Mouse (Mus musculus): ENCODE results near the gene Mrpl4. TPM values are rescaled to one million over a fixed set of nuclear protein-coding genes. Genes with fewer than 3 reads are reported as not detected.

Gene Mrpl4
- polyA plus RNA-seq, 1 experiment from 2014 or later = 181 TPM

GRCm38 (mm10) chr9:20972141-20972992, 30.2 kb upstream of the Mrpl4 start:
- 35% methylated on average over 28 of the region's 28 CpGs for WGBS
- H3K4me3 ChIP-seq (ENCODE audit: low read length) = peak overlapping the region; percentile 27

DNA sequence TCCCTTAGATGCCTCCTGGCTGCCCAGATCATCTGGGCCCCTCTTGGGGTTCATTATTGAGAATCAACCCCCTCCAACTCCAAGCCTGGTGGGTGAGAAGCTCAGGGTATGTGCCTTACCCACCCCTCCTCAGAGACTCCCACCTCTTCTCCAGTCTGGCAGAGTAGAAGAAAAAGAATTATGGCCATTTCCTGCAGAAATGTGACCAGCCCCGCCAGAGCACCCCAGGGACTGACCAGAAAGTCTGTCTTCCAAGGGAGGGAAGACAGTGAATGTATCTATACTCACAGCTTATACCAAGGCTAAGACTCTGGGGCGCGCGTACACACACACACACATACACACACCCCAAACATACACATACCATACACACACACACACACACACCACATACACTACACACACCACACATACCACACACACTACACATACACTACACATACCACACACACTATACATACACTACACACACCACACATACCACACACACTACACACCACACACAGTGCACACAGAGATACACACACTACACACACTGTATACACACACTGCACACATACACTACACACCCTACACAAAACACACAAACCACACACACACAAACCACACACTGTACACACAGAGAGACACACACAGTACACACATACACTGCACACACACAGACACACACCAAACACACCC, 29.4 kb upstream of the Mrpl4 start:
- Histone ChIP-seq H3K9ac (ENCODE audit: low read depth, low read length) (peak overlapping the region; percentile 63; the same call in 1 of the 2 replicates), H3K9me3 (ENCODE audit: control insufficient read depth, low read length) (no peaks in the 10 kb centered on the region), H3K4me3 (ENCODE audit: low read length) (no peak overlapping the region), H3K27me3 (replicated peaks; ENCODE audit: control insufficient read depth, insufficient read depth, low read length) (no peaks in the 10 kb centered on the region), H3K27ac (ENCODE audit: low read length) (peak overlapping the region; percentile 70), H3K4me1 (ENCODE audit: control insufficient read depth, insufficient read depth, low read length) (peaks cover 43% of the 10 kb centered on the region), H3K4me2 (ENCODE audit: low read depth, low read length) (peak overlapping the region; percentile 50), H3K36me3 (ENCODE audit: control insufficient read depth, insufficient read depth, low read length) (0 out of 2 replicates have a peak, but pooled peaks cover under 1% of the 10 kb centered on the region)
- WGBS = 73% methylated on average over 4 of the region's 4 CpGs
- no peak for ATAC-seq

More at GRCm38 (mm10) chr9:20972141-20972992, 30.2 kb upstream of the Mrpl4 start:
- Histone ChIP-seq H3K27me3 (replicated peaks; ENCODE audit: control insufficient read depth, insufficient read depth, low read length) (no peaks in the 10 kb centered on the region), H3K27ac (ENCODE audit: low read length) (peak overlapping the region; percentile 70), H3K9me3 (ENCODE audit: control insufficient read depth, low read length) (no peaks in the 10 kb centered on the region), H3K4me2 (ENCODE audit: low read depth, low read length) (peak overlapping the region; percentile 50), H3K4me1 (ENCODE audit: control insufficient read depth, insufficient read depth, low read length) (peaks cover 42% of the 10 kb centered on the region), H3K9ac (ENCODE audit: low read depth, low read length) (peak overlapping the region; percentile 63), H3K36me3 (ENCODE audit: control insufficient read depth, insufficient read depth, low read length) (peaks cover 8% of the 10 kb centered on the region; the same call in 1 of the 2 replicates)
- ATAC-seq = peak; percentile 38

GRCm38 (mm10) chr9:20973682-20974075, 28.9 kb upstream of the Mrpl4 start:
- peak overlapping the region; percentile 80 for H3K4me3 ChIP-seq (ENCODE audit: low read length)
- 52% methylated on average over 6 of the region's 6 CpGs for WGBS
- H3K4me1 ChIP-seq (ENCODE audit: control insufficient read depth, insufficient read depth, low read length) = peaks cover 48% of the 10 kb centered on the region
- H3K27ac ChIP-seq (ENCODE audit: low read length) = peak overlapping the region; percentile 57
- no peaks in the 10 kb centered on the region for H3K36me3 ChIP-seq (ENCODE audit: control insufficient read depth, insufficient read depth, low read length)
- H3K9me3 ChIP-seq (ENCODE audit: control insufficient read depth, low read length) = no peaks in the 10 kb centered on the region
- no peak for ATAC-seq
- H3K27me3 ChIP-seq (replicated peaks; ENCODE audit: control insufficient read depth, insufficient read depth, low read length) = no peaks in the 10 kb centered on the region
- H3K9ac ChIP-seq (ENCODE audit: low read depth, low read length) = peak overlapping the region; percentile 25
- H3K4me2 ChIP-seq (ENCODE audit: low read depth, low read length) = peak overlapping the region; percentile 50

- ATAC-seq = peak; percentile 32
- H3K9ac ChIP-seq (ENCODE audit: low read depth, low read length) = peak overlapping the region; percentile 87
- H3K27ac ChIP-seq (ENCODE audit: low read length) = peak overlapping the region; percentile 90
- WGBS = 1% methylated on average over 45 of the region's 45 CpGs
- H3K27me3 ChIP-seq (replicated peaks; ENCODE audit: control insufficient read depth, insufficient read depth, low read length) = no peaks in the 10 kb centered on the region
- H3K4me2 ChIP-seq (ENCODE audit: low read depth, low read length) = peak overlapping the region; percentile 87
- no peaks in the 10 kb centered on the region for H3K36me3 ChIP-seq (ENCODE audit: control insufficient read depth, insufficient read depth, low read length)
- peaks cover 49% of the 10 kb centered on the region for H3K4me1 ChIP-seq (ENCODE audit: control insufficient read depth, insufficient read depth, low read length)
- peak overlapping the region; percentile 80 for H3K4me3 ChIP-seq (ENCODE audit: low read length)
- H3K9me3 ChIP-seq (ENCODE audit: control insufficient read depth, low read length) = no peaks in the 10 kb centered on the region
These were observed 26.9 kb upstream of the Mrpl4 start for GRCm38 (mm10) chr9:20975431-20976215.

GRCm38 (mm10) chr9:20976216-20976960, 26.1 kb upstream of the Mrpl4 start, which contains the start of gene S1pr2:
TSS of gene S1pr2 (minus strand) at chr9:20976781.
- no peaks in the 10 kb centered on the region for H3K36me3 ChIP-seq (ENCODE audit: control insufficient read depth, insufficient read depth, low read length)

DNA sequence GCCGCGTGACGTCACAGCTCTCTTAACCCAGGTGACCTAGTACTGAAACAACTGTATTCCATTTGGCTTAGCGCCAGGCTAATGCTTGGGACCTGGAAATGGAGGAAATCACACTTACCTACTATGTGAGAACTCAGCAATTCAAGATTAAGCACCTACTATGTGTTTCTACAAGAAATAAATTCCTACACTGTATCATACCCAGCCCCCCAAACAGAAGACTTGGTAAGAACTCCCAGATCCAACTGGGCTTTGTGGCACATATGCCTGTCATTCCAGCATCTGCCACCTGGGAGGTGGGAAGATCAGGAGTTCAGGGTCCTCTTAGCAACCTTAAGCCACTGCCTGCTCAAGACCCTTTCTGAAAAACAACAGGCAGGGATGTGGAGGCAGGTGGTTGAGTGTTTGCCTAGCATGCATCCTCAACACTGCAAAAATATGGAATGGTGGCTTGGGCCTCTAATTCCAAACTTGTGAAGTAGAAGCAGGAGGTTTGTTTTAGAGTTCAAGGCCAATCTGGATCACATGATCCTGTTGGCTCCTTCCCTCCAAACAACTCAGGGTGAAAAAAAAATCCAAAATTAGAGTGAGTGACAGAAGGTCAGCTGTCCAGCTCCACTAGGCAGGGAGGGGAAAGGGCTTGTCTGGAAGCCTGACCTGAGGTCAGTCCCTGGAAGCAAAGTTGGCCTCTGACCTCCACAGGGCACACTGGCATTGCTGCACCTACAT, 25.4 kb upstream of the Mrpl4 start:
- no peaks in the 10 kb centered on the region for H3K9me3 ChIP-seq (ENCODE audit: control insufficient read depth, low read length)
- peaks cover 37% of the 10 kb centered on the region for H3K4me1 ChIP-seq (ENCODE audit: control insufficient read depth, insufficient read depth, low read length)
- WGBS = 1% methylated on average over 4 of the region's 4 CpGs
- H3K36me3 ChIP-seq (ENCODE audit: control insufficient read depth, insufficient read depth, low read length) = no peaks in the 10 kb centered on the region
- peak overlapping the region; percentile 80 for H3K4me3 ChIP-seq (ENCODE audit: low read length)
- H3K4me2 ChIP-seq (ENCODE audit: low read depth, low read length) = peak overlapping the region; percentile 87
- ATAC-seq = no peak; the same call in 1 of the 2 replicates
- H3K27me3 ChIP-seq (replicated peaks; ENCODE audit: control insufficient read depth, insufficient read depth, low read length) = no peaks in the 10 kb centered on the region
- peak overlapping the region; percentile 87 for H3K9ac ChIP-seq (ENCODE audit: low read depth, low read length)
- H3K27ac ChIP-seq (ENCODE audit: low read length) = peak overlapping the region; percentile 90

More at GRCm38 (mm10) chr9:20976216-20976960, 26.1 kb upstream of the Mrpl4 start, which contains the start of gene S1pr2:
- peak within 1 kb of the TSS; percentile 80 for H3K4me3 ChIP-seq (ENCODE audit: low read length)
- peak within 1 kb of the TSS; percentile 87 for H3K4me2 ChIP-seq (ENCODE audit: low read depth, low read length)
- H3K9me3 ChIP-seq (ENCODE audit: control insufficient read depth, low read length) = no peaks in the 10 kb centered on the region
- peak within 1 kb of the TSS; percentile 87 for H3K9ac ChIP-seq (ENCODE audit: low read depth, low read length)
- peak; percentile 81 for ATAC-seq
- under 1% methylated on average over 45 of the region's 47 CpGs for WGBS
- H3K4me1 ChIP-seq (ENCODE audit: control insufficient read depth, insufficient read depth, low read length) = peaks cover 43% of the 10 kb centered on the region
- H3K27ac ChIP-seq (ENCODE audit: low read length) = peak within 1 kb of the TSS; percentile 90
- H3K27me3 ChIP-seq (replicated peaks; ENCODE audit: control insufficient read depth, insufficient read depth, low read length) = no peaks in the 10 kb centered on the region

GRCm38 (mm10) chr9:20978409-20979095, 24.0 kb upstream of the Mrpl4 start:
- Histone ChIP-seq H3K4me1 (ENCODE audit: control insufficient read depth, insufficient read depth, low read length) (peaks cover 28% of the 10 kb centered on the region), H3K36me3 (ENCODE audit: control insufficient read depth, insufficient read depth, low read length) (no peaks in the 10 kb centered on the region), H3K9me3 (ENCODE audit: control insufficient read depth, low read length) (no peaks in the 10 kb centered on the region), H3K9ac (ENCODE audit: low read depth, low read length) (no peak overlapping the region), H3K4me2 (ENCODE audit: low read depth, low read length) (no peak overlapping the region), H3K27ac (ENCODE audit: low read length) (0 out of 2 replicates have a peak overlapping the region, but pooled peaks have one; percentile 21), H3K4me3 (ENCODE audit: low read length) (no peak overlapping the region), H3K27me3 (replicated peaks; ENCODE audit: control insufficient read depth, insufficient read depth, low read length) (no peaks in the 10 kb centered on the region)
- no peak for ATAC-seq
- WGBS = 46% methylated on average over 10 of the region's 10 CpGs

Data from intestine, embryonic 16.5 days (tissue).